Mouse (Mus musculus) hindbrain, embryonic 13.5 days (tissue): Measurements from ENCODE around the gene Aqp11. TPM values are rescaled to one million over a fixed set of nuclear protein-coding genes. Genes with fewer than 3 reads are reported as not detected.

ENCODE experiments used
- ATAC-seq: fragments of 200-750 bp; cut with Nextera tagmentation; 2 replicates; pipeline ENCODE4 v1.8.0; 2017; ENCODE audit warnings: moderate TSS enrichment; ENCODE audit not compliant: low FRiP score
- H3K27ac ChIP-seq: fragments of 300-500 bp; sonication (generic); 2 replicates; pipeline ENCODE4 v1.5.1; 2015; ENCODE audit warnings: inconsistent platforms, mild to moderate bottlenecking, moderate library complexity
- H3K27me3 ChIP-seq: fragments of 300-500 bp; sonication (generic); 2 replicates; pipeline ENCODE4 v1.6.1; 2015; ENCODE audit warnings: mild to moderate bottlenecking, inconsistent platforms
- H3K36me3 ChIP-seq: fragments of 300-500 bp; sonication (generic); 2 replicates; pipeline ENCODE4 v1.6.1; 2015; ENCODE audit warnings: mild to moderate bottlenecking, inconsistent platforms
- H3K4me1 ChIP-seq: fragments of 300-500 bp; sonication (generic); replicated peaks from 2 replicates; pipeline ENCODE4 v1.6.1; 2015; ENCODE audit warnings: inconsistent platforms
- H3K4me2 ChIP-seq: fragments of 300-500 bp; sonication (generic); 2 replicates; pipeline ENCODE4 v1.6.1; 2015; ENCODE audit warnings: inconsistent platforms, mild to moderate bottlenecking, moderate library complexity
- H3K4me3 ChIP-seq: fragments of 300-500 bp; sonication (generic); 2 replicates; pipeline ENCODE4 v1.5.1; 2015; ENCODE audit warnings: mild to moderate bottlenecking, inconsistent platforms
- H3K9ac ChIP-seq: fragments of 300-500 bp; sonication (generic); 2 replicates; pipeline ENCODE4 v1.6.1; 2015; ENCODE audit warnings: mild to moderate bottlenecking, inconsistent platforms
- H3K9me3 ChIP-seq: fragments of 300-500 bp; sonication (generic); 2 replicates; pipeline ENCODE4 v1.6.1; 2016; ENCODE audit warnings: inconsistent platforms
- WGBS: fragments of 180-500 bp; shearing (Covaris S2); methylation state at CpG from one replicate; pipeline ENCODE4 v1.1.7; 2015; 5-methylcytosine and 5-hydroxymethylcytosine counted together
- polyA plus RNA-seq: library from polyadenylated mRNA; unstranded; fragments of >200 nt; fragmentation: Nextera tagmentation; extraction: Ambion mirVana; gene quantifications from 2 replicates; pipeline ENCODE4 v1.2.1, GENCODE M21; 2015

Aqp11 gene
- polyA plus RNA-seq, 1 experiment from 2014 or later: 15.1 TPM

GRCm38 (mm10) chr7:97765963-97766347 is 27.9 kb upstream of the Aqp11 start:
- H3K4me2 ChIP-seq: no peak overlapping the region
- ATAC-seq: no peak
- 87% methylated on average over 5 of the region's 5 CpGs for WGBS
- H3K27ac ChIP-seq: no peak overlapping the region
- no peak overlapping the region for H3K9ac ChIP-seq
- H3K4me3 ChIP-seq: no peak overlapping the region
- H3K9me3 ChIP-seq: no peaks in the 10 kb centered on the region
- H3K27me3 ChIP-seq: no peaks in the 10 kb centered on the region
- no peaks in the 10 kb centered on the region for H3K36me3 ChIP-seq
- H3K4me1 ChIP-seq: no peaks in the 10 kb centered on the region

- WGBS: 92% methylated on average over 21 of the region's 21 CpGs
- Histone ChIP-seq H3K9ac (no peak overlapping the region), H3K9me3 (no peaks in the 10 kb centered on the region), H3K27me3 (no peaks in the 10 kb centered on the region), H3K36me3 (no peaks in the 10 kb centered on the region), H3K4me3 (no peak overlapping the region), H3K4me1 (no peaks in the 10 kb centered on the region), H3K4me2 (no peak overlapping the region), H3K27ac (no peak overlapping the region)
- no peak for ATAC-seq
These were observed 27.3 kb upstream of the Aqp11 start for GRCm38 (mm10) chr7:97765181-97765962.

GRCm38 (mm10) chr7:97764591-97764990 is 26.5 kb upstream of the Aqp11 start:
- H3K4me2 ChIP-seq: no peak overlapping the region
- WGBS: 83% methylated on average over 11 of the region's 11 CpGs
- H3K36me3 ChIP-seq: no peaks in the 10 kb centered on the region
- no peaks in the 10 kb centered on the region for H3K9me3 ChIP-seq
- no peak overlapping the region for H3K27ac ChIP-seq
- H3K27me3 ChIP-seq: no peaks in the 10 kb centered on the region
- H3K4me3 ChIP-seq: no peak overlapping the region
- H3K4me1 ChIP-seq: no peaks in the 10 kb centered on the region
- no peak overlapping the region for H3K9ac ChIP-seq
- ATAC-seq: no peak

- ATAC-seq: peak; percentile 91
- peaks cover 13% of the 10 kb centered on the region for H3K4me1 ChIP-seq
- H3K4me2 ChIP-seq: peak overlapping the region; percentile 45
- H3K36me3 ChIP-seq: no peaks in the 10 kb centered on the region
- H3K9me3 ChIP-seq: no peaks in the 10 kb centered on the region
- no peaks in the 10 kb centered on the region for H3K27me3 ChIP-seq
- H3K4me3 ChIP-seq: 0 out of 2 replicates have a peak overlapping the region, but pooled peaks have one; percentile 14
- H3K27ac ChIP-seq: peak overlapping the region; percentile 79
- peak overlapping the region; percentile 66 for H3K9ac ChIP-seq
- 24% methylated on average over 18 of the region's 18 CpGs for WGBS
These were observed 19.1 kb upstream of the Aqp11 start for GRCm38 (mm10) chr7:97756967-97757881.

- no peaks in the 10 kb centered on the region for H3K27me3 ChIP-seq
- peak overlapping the region; percentile 20; the same call in 1 of the 2 replicates for H3K4me2 ChIP-seq
- ATAC-seq: no peak; the same call in 1 of the 2 replicates
- 0 out of 2 replicates have a peak, but pooled peaks cover 5% of the 10 kb centered on the region for H3K4me1 ChIP-seq
- H3K27ac ChIP-seq: 0 out of 2 replicates have a peak overlapping the region, but pooled peaks have one; percentile 36
- no peaks in the 10 kb centered on the region for H3K36me3 ChIP-seq
- WGBS: 21% methylated on average over 19 of the region's 19 CpGs
- no peak overlapping the region for H3K9ac ChIP-seq
- H3K9me3 ChIP-seq: no peaks in the 10 kb centered on the region
- H3K4me3 ChIP-seq: no peak overlapping the region
These were observed 11.4 kb upstream of the Aqp11 start for GRCm38 (mm10) chr7:97749207-97750190.

GRCm38 (mm10) chr7:97748527-97749206 is 10.6 kb upstream of the Aqp11 start:
- Histone ChIP-seq H3K9ac (no peak overlapping the region), H3K4me3 (no peak overlapping the region), H3K9me3 (no peaks in the 10 kb centered on the region), H3K4me2 (peak overlapping the region; percentile 20; the same call in 1 of the 2 replicates), H3K27ac (0 out of 2 replicates have a peak overlapping the region, but pooled peaks have one; percentile 36), H3K4me1 (0 out of 2 replicates have a peak, but pooled peaks cover 5% of the 10 kb centered on the region), H3K36me3 (no peaks in the 10 kb centered on the region), H3K27me3 (no peaks in the 10 kb centered on the region)
- 49% methylated on average over 10 of the region's 10 CpGs for WGBS
- ATAC-seq: no peak

GRCm38 (mm10) chr7:97747787-97748497 is 9.9 kb upstream of the Aqp11 start:
- Histone ChIP-seq H3K4me1 (0 out of 2 replicates have a peak, but pooled peaks cover 5% of the 10 kb centered on the region), H3K9me3 (no peaks in the 10 kb centered on the region), H3K36me3 (no peaks in the 10 kb centered on the region), H3K9ac (no peak overlapping the region), H3K4me3 (no peak overlapping the region), H3K4me2 (no peak overlapping the region), H3K27me3 (no peaks in the 10 kb centered on the region), H3K27ac (no peak overlapping the region)
- ATAC-seq: peak; percentile 63; the same call in 1 of the 2 replicates
- 27% methylated on average over 28 of the region's 28 CpGs for WGBS

- 72% methylated on average over 4 of the region's 4 CpGs for WGBS
- no peaks in the 10 kb centered on the region for H3K27me3 ChIP-seq
- no peaks in the 10 kb centered on the region for H3K9me3 ChIP-seq
- H3K4me1 ChIP-seq: 0 out of 2 replicates have a peak, but pooled peaks cover 5% of the 10 kb centered on the region
- H3K4me2 ChIP-seq: no peak overlapping the region
- H3K9ac ChIP-seq: no peak overlapping the region
- no peaks in the 10 kb centered on the region for H3K36me3 ChIP-seq
- no peak overlapping the region for H3K27ac ChIP-seq
- ATAC-seq: no peak
- no peak overlapping the region for H3K4me3 ChIP-seq
These were observed 9.2 kb upstream of the Aqp11 start for GRCm38 (mm10) chr7:97747176-97747707.

GRCm38 (mm10) chr7:97745299-97745698 is 7.2 kb upstream of the Aqp11 start:
- Histone ChIP-seq H3K27ac (no peak overlapping the region; the same call in 1 of the 2 replicates), H3K9ac (no peak overlapping the region), H3K27me3 (no peaks in the 10 kb centered on the region), H3K36me3 (no peaks in the 10 kb centered on the region), H3K4me1 (0 out of 2 replicates have a peak, but pooled peaks cover 5% of the 10 kb centered on the region), H3K4me3 (no peak overlapping the region), H3K9me3 (no peaks in the 10 kb centered on the region), H3K4me2 (no peak overlapping the region)
- ATAC-seq: no peak
- 20% methylated on average over 3 of the region's 3 CpGs for WGBS

- no peaks in the 10 kb centered on the region for H3K27me3 ChIP-seq
- no peak overlapping the region for H3K4me2 ChIP-seq
- H3K36me3 ChIP-seq: no peaks in the 10 kb centered on the region
- no peak overlapping the region for H3K4me3 ChIP-seq
- 28% methylated on average over 1 of the region's 1 CpGs for WGBS
- ATAC-seq: no peak
- H3K4me1 ChIP-seq: peaks cover 8% of the 10 kb centered on the region
- H3K27ac ChIP-seq: no peak overlapping the region
- H3K9ac ChIP-seq: no peak overlapping the region
- no peaks in the 10 kb centered on the region for H3K9me3 ChIP-seq
These were observed 3.7 kb upstream of the Aqp11 start for GRCm38 (mm10) chr7:97741756-97742291.
